Mouse (Mus musculus) spleen, adult 2 months (tissue): ENCODE results near the gene Nanog.
"Not testable (repeated sequence)": the region's sequence is repeated elsewhere in the genome, so short reads cannot be mapped to it uniquely, and the experiment has no call there.

Experiments
- CTCF ChIP-seq: fragments of 200-500 bp; IDR thresholded peaks from 2 replicates; pipeline ENCODE4 v1.5.1; 2011; ENCODE audit warnings: mild to moderate bottlenecking, inconsistent platforms; ENCODE audit not compliant: insufficient read depth, insufficient read length, insufficient replicate concordance; ENCODE audit errors: extremely low read depth
- POLR2A ChIP-seq: fragments of 200-500 bp; IDR thresholded peaks from 2 replicates; pipeline ENCODE4 v1.6.1; 2011; ENCODE audit warnings: low read depth, low read length, inconsistent platforms

- not testable (repeated sequence) for TF ChIP-seq CTCF, POLR2A
Measured at GRCm38 (mm10) chr6:122699628-122700027, 7.7 kb upstream of the Nanog start.
